17 mouse cellular contexts compared by ENCODE assay signal in genomic region chr1:179722811-179723469, GRCm38 (mm10). TPM values are rescaled to one million over a fixed set of nuclear protein-coding genes. Genes with fewer than 3 reads are reported as not detected.
"Had no signal": no experiment of that assay in that cellular context is flagged by ENCODE, and none has a peak within 500 bp of the region (broad histone marks: within the 10 kb centered on the region; RNA-seq: fewer than 3 reads in every experiment).

No protein-coding gene starts in this region.

- H3K4me2 ChIP-seq: liver, embryonic 11.5 days; liver, embryonic 15.5 days; midbrain, embryonic 13.5 days had no signal

- H3K36me3 ChIP-seq: limb, embryonic 10.5 days; liver, embryonic 15.5 days; midbrain, embryonic 13.5 days had no signal

- ATAC-seq: midbrain, embryonic 13.5 days had no signal

- DNase-seq: kidney, adult 9 months; lung, adult 2 months; lung, postnatal 10 days; right cerebral cortex, adult 18-20 months; right cerebral cortex, postnatal 25 days; thymus, postnatal 14 days had no signal

- H3K9ac ChIP-seq: liver, embryonic 15.5 days; midbrain, embryonic 13.5 days had no signal

- H3K9me3 ChIP-seq: limb, embryonic 10.5 days; liver, embryonic 15.5 days; megakaryocyte, embryonic 14.5 days; midbrain, embryonic 13.5 days had no signal

- H3K27ac ChIP-seq: left cerebral cortex, adult 2 months; limb, embryonic 10.5 days; liver, embryonic 15.5 days; macrophage; midbrain, embryonic 13.5 days; stomach, postnatal 0 days had no signal

- H3K27me3 ChIP-seq: midbrain, embryonic 13.5 days had no signal

- H3K4me3 ChIP-seq: left cerebral cortex, adult 2 months; limb, embryonic 10.5 days; liver, embryonic 15.5 days; megakaryocyte, embryonic 14.5 days; midbrain, embryonic 13.5 days had no signal

- H3K4me1 ChIP-seq: limb, embryonic 10.5 days; liver, embryonic 15.5 days; megakaryocyte, embryonic 14.5 days; midbrain, embryonic 13.5 days had no signal

RNA-seq across cellular contexts. Expression of gene Kif28, which starts 22.1 kb away (rescaled TPM):
- polyA plus RNA-seq: intestine, embryonic 14.5 days; liver, embryonic 11.5 days; liver, embryonic 15.5 days; macrophage; midbrain, postnatal 0 days; neural tube, embryonic 14.5 days; stomach, postnatal 0 days had no signal
